Mouse (Mus musculus) limb, embryonic 15.5 days (tissue): ENCODE measurements at regions not wholly inside any gene's neighbourhood (a gene's known extent, or its start where the extent isn't known, plus 50 kb on each side); places are given as distances from the start of the nearest gene placed in this dataset.

ENCODE experiments used
- ATAC-seq: fragments of 200-750 bp; cut with Nextera tagmentation; 2 replicates; pipeline ENCODE4 v1.8.0; 2017; ENCODE audit warnings: low read depth, moderate TSS enrichment; ENCODE audit not compliant: insufficient number of reproducible peaks, low FRiP score, low TSS enrichment
- H3K27ac ChIP-seq: fragments of 300-500 bp; sonication (generic); 2 replicates; pipeline ENCODE4 v1.5.1; 2015; ENCODE audit warnings: moderate library complexity, mild to moderate bottlenecking, inconsistent platforms
- H3K27me3 ChIP-seq: fragments of 300-500 bp; sonication (generic); 2 replicates; pipeline ENCODE4 v1.6.1; 2015; ENCODE audit warnings: inconsistent platforms
- H3K36me3 ChIP-seq: fragments of 300-500 bp; sonication (generic); 2 replicates; pipeline ENCODE4 v1.6.1; 2015; ENCODE audit warnings: inconsistent platforms
- H3K4me1 ChIP-seq: fragments of 300-500 bp; sonication (generic); 2 replicates; pipeline ENCODE4 v1.6.1; 2015; ENCODE audit warnings: inconsistent platforms
- H3K4me2 ChIP-seq: fragments of 300-500 bp; sonication (generic); 2 replicates; pipeline ENCODE4 v1.6.1; 2015; ENCODE audit warnings: mild to moderate bottlenecking, inconsistent platforms
- H3K4me3 ChIP-seq: fragments of 300-500 bp; sonication (generic); 2 replicates; pipeline ENCODE4 v1.5.1; 2015; ENCODE audit warnings: mild to moderate bottlenecking, inconsistent platforms
- H3K9ac ChIP-seq: fragments of 300-500 bp; sonication (generic); 2 replicates; pipeline ENCODE4 v1.6.1; 2015; ENCODE audit warnings: inconsistent platforms
- H3K9me3 ChIP-seq: fragments of 300-500 bp; sonication (generic); 2 replicates; pipeline ENCODE4 v1.6.1; 2016; ENCODE audit warnings: inconsistent platforms
- WGBS: fragments of 180-500 bp; shearing (Covaris S2); methylation state at CpG from one replicate; pipeline ENCODE4 v1.1.7; 2015; 5-methylcytosine and 5-hydroxymethylcytosine counted together

GRCm38 (mm10) chr6:51798577-51799240, 213.6 kb downstream of the Skap2 start:
- Histone ChIP-seq H3K4me2 (no peak overlapping the region), H3K36me3 (no peaks in the 10 kb centered on the region), H3K9me3 (no peaks in the 10 kb centered on the region), H3K27me3 (no peaks in the 10 kb centered on the region), H3K4me3 (no peak overlapping the region), H3K27ac (no peak overlapping the region), H3K9ac (no peak overlapping the region), H3K4me1 (no peaks in the 10 kb centered on the region)
- no peak for ATAC-seq
- 70% methylated on average over 12 of the region's 12 CpGs for WGBS

- Histone ChIP-seq H3K9ac (no peak overlapping the region), H3K27me3 (peaks cover 6% of the 10 kb centered on the region; the same call in 1 of the 2 replicates), H3K4me3 (no peak overlapping the region), H3K4me2 (no peak overlapping the region), H3K27ac (no peak overlapping the region), H3K9me3 (no peaks in the 10 kb centered on the region), H3K36me3 (no peaks in the 10 kb centered on the region), H3K4me1 (peaks cover 12% of the 10 kb centered on the region; the same call in 1 of the 2 replicates)
- WGBS = 79% methylated on average over 7 of the region's 7 CpGs
- no peak for ATAC-seq
Observed at GRCm38 (mm10) chr6:51805656-51806055, 206.7 kb downstream of the Skap2 start.
